Mouse (Mus musculus): ENCODE results near the gene Mpig6b.
A peak's percentile ranks its signal among the peaks of the same experiment; 100 is the strongest.

The Mpig6b gene

GRCm38 (mm10) chr17:35058911-35059892 is 6.8 kb downstream of the Mpig6b start, which contains the start of gene Ddah2:
Gene Ddah2 (plus strand): TSS chr17:35059035.
- DNase-seq (ENCODE audit: low read depth, low spot score), result peak; percentile 94

- DNase-seq (ENCODE audit: low read depth, low spot score), result no peak
These were observed 7.7 kb downstream of the Mpig6b start for GRCm38 (mm10) chr17:35058316-35058715.

- no peak for DNase-seq (ENCODE audit: low read depth, low spot score)
These were observed 8.9 kb downstream of the Mpig6b start for GRCm38 (mm10) chr17:35057090-35057489.

GRCm38 (mm10) chr17:35055691-35056495 is 10.1 kb downstream of the Mpig6b start:
- DNase-seq (ENCODE audit: low read depth, low spot score), result no peak

- DNase-seq (ENCODE audit: low read depth, low spot score), result no peak
These were observed 13.6 kb downstream of the Mpig6b start for GRCm38 (mm10) chr17:35052271-35052798.

- peak; percentile 89 for DNase-seq (ENCODE audit: low read depth, low spot score)
These were observed 14.6 kb downstream of the Mpig6b start for GRCm38 (mm10) chr17:35051156-35052086.

GRCm38 (mm10) chr17:35050126-35050750 is 15.7 kb downstream of the Mpig6b start:
- peak; percentile 61 for DNase-seq (ENCODE audit: low read depth, low spot score)

- DNase-seq (ENCODE audit: low read depth, low spot score), result peak; percentile 83
These were observed 16.4 kb downstream of the Mpig6b start, which contains the start of gene Clic1 for GRCm38 (mm10) chr17:35049561-35050016. Gene Clic1 (plus strand): TSS chr17:35049966.

- no peak for DNase-seq (ENCODE audit: low read depth, low spot score)
These were observed 17.0 kb downstream of the Mpig6b start for GRCm38 (mm10) chr17:35048932-35049440.

- DNase-seq (ENCODE audit: low read depth, low spot score), result no peak
These were observed 17.6 kb downstream of the Mpig6b start for GRCm38 (mm10) chr17:35048149-35048931.

- DNase-seq (ENCODE audit: low read depth, low spot score), result no peak
These were observed 18.3 kb downstream of the Mpig6b start for GRCm38 (mm10) chr17:35047688-35048087.

GRCm38 (mm10) chr17:35046681-35047455 is 19.1 kb downstream of the Mpig6b start, which contains the start of gene Msh5:
Gene Msh5 (minus strand): TSS chr17:35046745.
- peak; percentile 100 for DNase-seq (ENCODE audit: low read depth, low spot score)

- DNase-seq (ENCODE audit: low read depth, low spot score), result no peak
These were observed 19.9 kb downstream of the Mpig6b start for GRCm38 (mm10) chr17:35045807-35046680.

GRCm38 (mm10) chr17:35044904-35045806 is 20.8 kb downstream of the Mpig6b start:
- no peak for DNase-seq (ENCODE audit: low read depth, low spot score)

GRCm38 (mm10) chr17:35043794-35044193 is 22.2 kb downstream of the Mpig6b start:
- no peak for DNase-seq (ENCODE audit: low read depth, low spot score)

All from mesoderm, embryonic 11.5 days (tissue).